Mouse (Mus musculus): ENCODE measurements around the gene Usp40.

Gene Usp40

GRCm38 (mm10) chr1:87947681-87948091 lies 60.7 kb downstream of the Usp40 start:
- no peak for DNase-seq (ENCODE audit: low spot score in 2 of 2)

- no peak for DNase-seq (ENCODE audit: low spot score in 2 of 2)
These were observed 66.6 kb downstream of the Usp40 start for GRCm38 (mm10) chr1:87941765-87942164.

DNA sequence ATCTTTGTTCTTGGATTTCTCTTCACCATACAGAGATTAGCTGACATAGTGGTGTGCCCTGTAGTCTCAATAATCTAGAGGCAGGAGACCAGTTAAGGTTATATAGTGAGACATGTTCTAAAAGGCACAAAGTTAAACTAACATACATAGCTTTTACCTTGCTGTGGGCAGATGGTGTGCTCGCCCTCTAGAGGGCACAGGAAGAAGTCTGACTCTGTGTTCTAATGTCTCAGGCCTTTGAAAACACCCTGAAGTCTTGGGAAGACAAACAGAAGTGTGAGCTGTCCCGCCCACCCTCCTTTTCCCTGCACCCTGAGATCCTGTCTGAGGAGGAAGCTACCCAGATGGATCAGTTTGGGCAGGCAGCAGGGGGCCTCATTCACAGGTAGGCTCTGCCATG lies 71.8 kb downstream of the Usp40 start:
- DNase-seq (ENCODE audit: low spot score in 2 of 2), result no peak

- no peak for DNase-seq (ENCODE audit: low spot score in 2 of 2)
These were observed 72.3 kb downstream of the Usp40 start for GRCm38 (mm10) chr1:87936075-87936474.

- no peak for DNase-seq (ENCODE audit: low spot score in 2 of 2)
These were observed 72.8 kb downstream of the Usp40 start for GRCm38 (mm10) chr1:87935546-87935945.

GRCm38 (mm10) chr1:87935095-87935494 lies 73.3 kb downstream of the Usp40 start:
- DNase-seq (ENCODE audit: low spot score in 2 of 2), result no peak

DNA sequence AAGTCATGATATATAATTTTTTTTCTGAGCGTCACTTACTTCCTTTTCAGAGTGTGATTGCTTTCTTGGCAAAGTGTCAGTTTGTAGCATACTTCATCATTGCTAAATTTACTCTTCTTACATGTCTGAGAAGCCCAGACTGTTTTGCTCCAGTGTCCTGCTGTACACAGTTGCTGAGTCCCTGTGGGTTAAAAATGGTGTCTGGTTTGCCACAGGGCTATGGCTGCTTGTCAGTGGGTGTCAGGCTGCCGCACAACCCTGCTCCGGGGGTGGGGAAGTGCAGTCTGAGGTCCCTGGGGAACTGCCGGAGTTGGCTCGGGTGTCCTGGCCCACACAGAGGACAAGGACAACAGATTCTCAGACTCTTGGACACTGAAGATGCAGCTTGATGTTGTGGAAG lies 75.3 kb downstream of the Usp40 start:
- no peak for DNase-seq (ENCODE audit: low spot score in 2 of 2)

GRCm38 (mm10) chr1:87929730-87930129 lies 78.6 kb downstream of the Usp40 start:
- no peak for DNase-seq (ENCODE audit: low spot score in 2 of 2)

- no peak for DNase-seq (ENCODE audit: low spot score in 2 of 2)
These were observed 83.5 kb downstream of the Usp40 start for GRCm38 (mm10) chr1:87924888-87925287.

GRCm38 (mm10) chr1:87922666-87923065 lies 85.7 kb downstream of the Usp40 start:
- no peak for DNase-seq (ENCODE audit: low spot score in 2 of 2)

DNA sequence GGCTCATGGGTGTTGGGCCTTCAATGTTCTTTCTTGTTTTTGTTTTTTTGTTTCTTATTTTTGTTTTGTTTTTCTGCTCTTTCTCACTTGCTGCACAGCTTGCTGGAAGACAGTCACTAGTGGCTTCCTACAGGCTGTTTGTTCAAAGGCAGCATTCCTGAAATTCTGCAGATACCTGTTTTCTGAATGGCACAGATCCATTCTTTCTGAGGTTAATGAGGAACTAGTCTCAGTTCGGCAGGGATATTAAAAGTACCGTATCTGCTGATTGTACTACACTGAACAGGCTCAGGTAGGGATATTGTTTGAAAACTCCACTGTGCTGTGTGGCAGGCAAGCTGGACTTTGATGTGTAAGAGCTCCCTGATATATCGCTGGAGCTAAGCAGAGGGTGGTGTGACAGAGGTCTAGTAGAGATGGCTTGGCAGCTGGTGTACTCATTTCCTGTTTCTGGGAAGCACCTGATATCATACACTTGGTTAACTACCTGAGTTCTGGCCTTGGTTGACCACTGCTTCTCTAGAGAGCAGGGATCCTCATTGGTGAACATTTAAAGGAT lies 88.2 kb downstream of the Usp40 start:
- DNase-seq (ENCODE audit: low spot score in 2 of 2), result no peak

DNA sequence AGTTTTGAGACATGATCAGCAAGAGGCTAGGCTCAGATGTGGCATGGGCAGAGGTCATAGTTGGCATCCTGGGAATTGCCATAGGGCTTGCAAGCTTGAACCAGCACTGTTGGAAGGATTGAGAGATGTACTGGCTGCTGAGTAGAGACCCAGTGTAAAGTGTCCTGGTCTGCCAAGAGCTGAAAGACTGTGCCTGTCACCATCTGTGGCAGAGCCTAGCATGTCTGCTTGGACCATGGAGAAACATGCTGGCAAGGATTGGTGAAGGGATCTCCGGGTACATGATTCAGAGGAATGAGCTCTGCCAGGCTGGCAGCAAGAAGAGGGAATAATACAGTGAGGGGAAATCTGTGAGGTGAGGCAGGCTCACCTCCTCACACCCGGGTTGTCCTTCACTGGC lies 90.3 kb downstream of the Usp40 start:
- no peak for DNase-seq (ENCODE audit: low spot score in 2 of 2)

- DNase-seq (ENCODE audit: low spot score in 2 of 2), result no peak
These were observed 91.0 kb downstream of the Usp40 start for GRCm38 (mm10) chr1:87917361-87917760.

- DNase-seq (ENCODE audit: low spot score in 2 of 2), result no peak
These were observed 95.0 kb downstream of the Usp40 start for GRCm38 (mm10) chr1:87913356-87913755.

DNA sequence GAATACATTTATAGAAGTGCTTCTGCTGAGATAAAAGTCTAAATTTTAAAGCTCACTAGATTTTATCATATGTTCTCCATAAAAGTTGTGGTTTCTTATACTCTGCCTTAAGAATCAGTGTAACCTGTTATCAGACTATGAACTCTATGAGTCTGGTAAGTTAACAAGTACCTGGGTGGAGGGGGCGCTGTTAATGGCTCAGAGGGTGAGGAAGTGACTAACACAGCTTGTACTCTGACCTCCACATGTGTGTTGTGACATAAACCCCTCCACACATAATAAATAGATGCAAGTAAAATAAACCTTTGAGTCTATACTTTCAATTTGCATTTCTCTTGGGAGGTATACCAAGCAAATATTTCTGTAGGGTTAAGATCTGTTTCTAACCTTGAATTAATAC lies 97.9 kb downstream of the Usp40 start:
- no peak for DNase-seq (ENCODE audit: low spot score in 2 of 2)

DNA sequence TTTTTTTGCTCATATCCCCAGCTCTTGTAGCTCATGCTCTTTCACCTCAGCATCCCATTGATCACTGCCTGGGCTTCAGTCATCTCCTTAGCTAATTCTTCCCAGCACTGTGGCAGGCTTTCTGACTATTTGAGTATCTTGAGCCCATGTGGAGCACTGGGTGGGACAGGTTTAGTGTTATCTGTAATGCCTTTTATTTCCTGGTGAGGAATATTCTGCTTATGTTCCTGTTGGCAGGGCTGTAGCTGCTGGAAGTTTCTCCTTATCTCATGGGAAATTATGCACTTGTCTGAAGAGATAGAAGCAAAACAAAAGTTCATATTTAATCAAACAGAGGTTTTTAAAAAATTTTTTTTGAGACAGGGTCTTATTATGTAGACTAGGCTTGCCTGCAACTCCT lies 98.8 kb downstream of the Usp40 start:
- DNase-seq (ENCODE audit: low spot score in 2 of 2), result no peak

DNA sequence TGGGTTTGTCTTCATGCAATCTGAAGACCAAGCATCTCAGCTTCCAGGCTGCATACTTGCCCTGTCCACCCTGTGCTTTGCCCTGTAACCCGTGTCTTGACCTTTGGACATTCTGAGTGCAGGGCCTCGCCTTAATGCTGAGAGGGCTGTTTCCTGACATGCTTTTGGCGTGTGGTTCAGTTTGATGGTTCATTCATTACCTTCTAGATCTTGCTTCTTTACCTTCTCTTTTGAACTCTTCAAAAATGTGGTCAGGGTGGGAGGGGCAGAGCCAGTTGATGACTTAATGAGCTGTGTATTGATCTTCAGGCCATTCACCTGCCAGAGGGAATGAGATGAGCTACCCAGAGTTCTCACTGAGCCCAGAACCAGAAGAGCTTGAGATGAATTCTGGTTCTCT lies 99.6 kb downstream of the Usp40 start:
- no peak for DNase-seq (ENCODE audit: low spot score in 2 of 2)

DNA sequence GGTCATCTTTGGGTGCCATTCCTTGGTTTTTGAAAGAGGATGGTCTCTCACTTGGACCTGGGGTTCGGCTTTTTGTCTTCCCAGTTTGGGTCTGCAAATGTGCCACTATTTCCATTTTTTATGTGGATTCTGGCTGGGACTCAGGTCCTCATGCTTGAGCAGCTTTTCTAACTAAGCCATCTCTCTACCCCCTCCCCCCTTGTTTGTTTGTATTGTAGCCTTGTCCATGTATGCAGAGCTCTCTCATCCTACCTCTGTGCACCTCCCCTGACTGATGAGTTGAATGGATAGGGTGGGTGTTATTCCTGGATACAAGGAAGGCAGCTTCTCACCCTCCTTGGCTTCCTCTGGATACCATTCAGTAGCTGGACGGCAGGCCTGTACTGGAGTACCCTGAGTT lies 100.3 kb downstream of the Usp40 start:
- DNase-seq (ENCODE audit: low spot score in 2 of 2), result no peak

DNA sequence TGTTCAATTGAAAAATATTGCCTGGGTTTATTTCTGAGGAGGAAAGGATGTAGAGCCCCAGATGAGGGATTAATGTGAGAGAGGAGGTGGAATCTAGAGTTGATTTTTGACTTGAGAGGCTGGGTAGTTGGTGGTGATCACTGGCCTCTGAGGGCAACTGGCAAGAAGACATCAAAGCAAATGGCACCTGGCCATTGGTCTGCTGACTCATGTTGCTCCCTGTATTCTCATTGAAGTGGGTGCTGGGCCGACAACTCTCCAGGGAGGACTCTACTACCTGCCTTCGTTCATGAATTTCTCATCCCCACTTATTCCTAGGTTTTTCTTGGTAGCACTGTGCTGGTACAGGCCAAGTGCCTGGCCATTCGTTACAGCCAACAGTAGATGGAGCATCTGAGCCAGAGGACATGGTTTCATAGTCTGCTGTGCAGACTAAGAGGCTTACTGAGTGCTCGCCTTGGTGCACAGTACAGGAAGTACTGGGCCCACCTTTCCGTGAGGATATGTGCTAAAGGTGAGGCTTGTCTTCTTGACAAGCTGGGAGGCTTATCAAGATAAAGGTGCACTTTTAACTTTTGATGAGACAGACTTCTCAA lies 101.9 kb downstream of the Usp40 start:
- DNase-seq (ENCODE audit: low spot score in 2 of 2), result no peak

DNA sequence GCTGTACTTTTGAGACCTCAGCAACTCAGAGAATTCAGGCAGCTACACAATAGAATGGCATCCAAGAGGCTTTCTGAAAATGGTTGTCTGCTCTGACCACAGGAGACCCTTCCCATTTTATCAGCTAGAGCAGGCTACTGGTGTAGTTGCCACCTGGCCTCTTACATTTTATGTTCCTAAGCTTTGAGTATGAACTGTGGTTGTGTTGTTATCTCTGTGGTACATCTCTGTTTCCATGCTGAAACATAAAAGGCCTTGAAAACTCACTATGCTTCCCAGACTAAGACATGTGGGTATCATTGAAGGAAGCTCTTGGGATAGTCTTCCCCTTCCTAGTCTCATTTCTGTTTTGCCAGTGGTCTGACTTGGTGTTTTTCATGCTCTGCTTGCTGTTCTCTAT lies 106.2 kb downstream of the Usp40 start:
- DNase-seq (ENCODE audit: low spot score in 2 of 2), result no peak

DNA sequence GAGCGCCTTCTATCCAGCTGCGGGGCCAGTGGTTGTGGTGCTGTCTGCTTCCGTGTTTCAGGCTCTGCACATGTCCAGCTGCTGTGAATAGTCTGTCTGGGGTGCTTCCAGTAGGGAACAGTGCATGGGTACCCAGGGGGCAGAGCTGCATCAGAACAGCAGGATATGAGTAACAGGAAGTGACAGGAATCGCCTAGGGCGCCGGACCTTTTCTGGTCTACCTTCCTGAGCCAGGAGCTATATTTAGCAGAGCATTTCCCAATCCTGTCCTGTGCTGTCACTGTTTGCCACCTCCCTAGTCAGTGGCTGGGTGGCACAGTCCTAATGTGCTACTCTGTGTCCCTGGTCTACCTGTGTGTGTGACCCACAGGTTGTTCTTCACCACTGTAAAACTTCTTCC lies 107.4 kb downstream of the Usp40 start:
- no peak for DNase-seq (ENCODE audit: low spot score in 2 of 2)

DNA sequence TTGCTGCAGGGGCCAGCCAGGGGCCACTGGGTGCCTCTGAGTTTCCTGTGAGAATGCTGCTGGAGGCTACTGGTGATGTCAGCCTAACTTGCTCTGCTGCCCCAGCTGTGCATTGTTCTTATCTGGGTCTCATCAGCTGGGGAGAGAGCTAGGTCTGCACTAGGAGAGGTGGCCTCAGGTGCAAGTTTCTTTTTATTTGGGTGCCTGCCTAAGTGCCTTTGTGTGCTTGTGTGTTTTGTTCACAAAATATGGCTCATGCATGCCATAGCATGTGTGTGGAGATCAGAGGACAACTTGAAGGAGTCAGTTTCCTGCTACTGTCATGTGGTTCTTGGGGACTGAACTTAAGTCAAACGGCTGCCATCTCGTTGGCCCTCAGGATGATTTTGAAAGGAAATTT lies 108.7 kb downstream of the Usp40 start:
- no peak for DNase-seq (ENCODE audit: low spot score in 2 of 2)

DNA sequence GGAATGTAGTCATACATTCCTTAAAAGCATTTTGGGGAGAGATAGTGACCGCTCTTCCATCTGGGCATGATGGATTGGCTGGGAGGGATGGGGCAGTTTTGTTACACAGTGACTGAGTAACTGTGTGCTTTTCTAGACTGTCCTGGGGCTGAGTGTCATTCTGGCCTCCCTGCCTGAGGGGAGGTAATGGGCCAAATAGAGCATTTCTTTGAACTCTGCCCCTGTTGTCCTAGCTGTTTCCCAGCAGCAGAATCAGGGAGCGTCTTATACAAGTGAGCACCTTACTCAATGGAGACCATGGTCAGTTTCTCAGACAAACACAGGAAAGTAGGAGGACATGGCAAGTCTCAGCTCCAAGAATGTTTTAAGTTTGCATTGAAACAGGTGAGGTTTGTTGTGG lies 111.4 kb downstream of the Usp40 start:
- DNase-seq (ENCODE audit: low spot score in 2 of 2), result no peak
